Mouse (Mus musculus) v-Abl transformed pro-B cells (cell line): Measurements from ENCODE around the gene Slc16a5.

Source experiments
- in situ Hi-C, 2 experiments: fragments of 400-800 bp; cut with MboI; formaldehyde crosslinking; loops; one replicate each; pipeline ENCODE4 v1.15.1; 2025; ENCODE audit not compliant: unreplicated experiment in 2 of 2

Slc16a5 gene

GRCm38 (mm10) chr11:115462243-115462891 is at the start of gene Slc16a5:
Gene Slc16a5, plus strand, starts transcription at chr11:115462474.
- in situ Hi-C loops = no loop called here

- in situ Hi-C loops = loop anchor here in 1 of 2 experiments (10.0 kb wide), 1 partner anchor 295 kb away; no protein-coding TSS in a partner anchor
Measured at GRCm38 (mm10) chr11:115419531-115420237, 42.6 kb upstream of the Slc16a5 start, which contains the start of the genes Atp5h and Kctd2. Gene Atp5h, minus strand, starts transcription at chr11:115419962. Gene Kctd2, plus strand, starts transcription at chr11:115420128.

GRCm38 (mm10) chr11:115420336-115421190 is 41.7 kb upstream of the Slc16a5 start:
- in situ Hi-C loops = no loop called here

- in situ Hi-C loops = no loop called here
Measured at GRCm38 (mm10) chr11:115421328-115421727, 40.9 kb upstream of the Slc16a5 start.

- in situ Hi-C loops = no loop called here
Measured at GRCm38 (mm10) chr11:115421972-115422371, 40.3 kb upstream of the Slc16a5 start.

- in situ Hi-C loops = no loop called here
Measured at GRCm38 (mm10) chr11:115423091-115423490, 39.2 kb upstream of the Slc16a5 start.

- in situ Hi-C loops = loop anchor here in 1 of 2 experiments (5.0 kb wide), 1 partner anchor 48 kb away; no protein-coding TSS in a partner anchor
Measured at GRCm38 (mm10) chr11:115424666-115425065, 37.6 kb upstream of the Slc16a5 start.

GRCm38 (mm10) chr11:115425671-115426070 is 36.6 kb upstream of the Slc16a5 start:
- in situ Hi-C loops = loop anchor here in 1 of 2 experiments (5.0 kb wide), 1 partner anchor 47 kb away; no protein-coding TSS in a partner anchor

GRCm38 (mm10) chr11:115427482-115428331 is 34.6 kb upstream of the Slc16a5 start:
- in situ Hi-C loops = loop anchor here in 1 of 2 experiments (5.0 kb wide), 1 partner anchor 45 kb away; no protein-coding TSS in a partner anchor

GRCm38 (mm10) chr11:115429307-115429706 is 33.0 kb upstream of the Slc16a5 start:
- in situ Hi-C loops = loop anchor here in 1 of 2 experiments (5.0 kb wide), 1 partner anchor 43 kb away; no protein-coding TSS in a partner anchor

- in situ Hi-C loops = loop anchor here in 1 of 2 experiments (5.0 kb wide), 1 partner anchor 42 kb away; no protein-coding TSS in a partner anchor
Measured at GRCm38 (mm10) chr11:115430561-115430960, 31.7 kb upstream of the Slc16a5 start.

- in situ Hi-C loops = loop anchor here in 1 of 2 experiments (5.0 kb wide), 1 partner anchor 39 kb away; no protein-coding TSS in a partner anchor
Measured at GRCm38 (mm10) chr11:115432814-115433213, 29.5 kb upstream of the Slc16a5 start.

GRCm38 (mm10) chr11:115433342-115433741 is 28.9 kb upstream of the Slc16a5 start:
- in situ Hi-C loops = loop anchor here in 1 of 2 experiments (5.0 kb wide), 1 partner anchor 39 kb away; no protein-coding TSS in a partner anchor

GRCm38 (mm10) chr11:115435596-115436337 is 26.5 kb upstream of the Slc16a5 start:
- in situ Hi-C loops = no loop called here

- in situ Hi-C loops = no loop called here
Measured at GRCm38 (mm10) chr11:115437571-115438122, 24.6 kb upstream of the Slc16a5 start.

- in situ Hi-C loops = no loop called here
Measured at GRCm38 (mm10) chr11:115439326-115439725, 22.9 kb upstream of the Slc16a5 start.

- in situ Hi-C loops = no loop called here
Measured at GRCm38 (mm10) chr11:115439906-115440595, 22.2 kb upstream of the Slc16a5 start, which contains the start of gene Trim80. Gene Trim80, plus strand, starts transcription at chr11:115440545.

GRCm38 (mm10) chr11:115441417-115441816 is 20.9 kb upstream of the Slc16a5 start:
- in situ Hi-C loops = no loop called here
